Mouse (Mus musculus) hindbrain, embryonic 15.5 days (tissue): ENCODE data around the gene Slc22a6. TPM values are rescaled to one million over a fixed set of nuclear protein-coding genes. Genes with fewer than 3 reads are reported as not detected.

Source experiments
- ATAC-seq: fragments of 200-750 bp; cut with Nextera tagmentation; 2 replicates; pipeline ENCODE4 v1.8.0; 2017; ENCODE audit warnings: low read depth, moderate number of reproducible peaks, moderate TSS enrichment; ENCODE audit not compliant: low FRiP score
- H3K27ac ChIP-seq: fragments of 300-500 bp; sonication (generic); replicated peaks from 2 replicates; pipeline ENCODE4 v1.5.1; 2015; ENCODE audit warnings: mild to moderate bottlenecking, inconsistent platforms
- H3K27me3 ChIP-seq: fragments of 300-500 bp; sonication (generic); 2 replicates; pipeline ENCODE4 v1.6.1; 2015; ENCODE audit warnings: control low read depth, inconsistent platforms
- H3K36me3 ChIP-seq: fragments of 300-500 bp; sonication (generic); 2 replicates; pipeline ENCODE4 v1.6.1; 2015; ENCODE audit warnings: control low read depth, inconsistent platforms
- H3K4me1 ChIP-seq: fragments of 300-500 bp; sonication (generic); replicated peaks from 2 replicates; pipeline ENCODE4 v1.6.1; 2015; ENCODE audit warnings: control low read depth, inconsistent platforms
- H3K4me2 ChIP-seq: fragments of 300-500 bp; sonication (generic); 2 replicates; pipeline ENCODE4 v1.6.1; 2015; ENCODE audit warnings: moderate library complexity, mild to moderate bottlenecking, inconsistent platforms
- H3K4me3 ChIP-seq: fragments of 300-500 bp; sonication (generic); 2 replicates; pipeline ENCODE4 v1.5.1; 2015; ENCODE audit warnings: mild to moderate bottlenecking, inconsistent platforms
- H3K9ac ChIP-seq: fragments of 300-500 bp; sonication (generic); 2 replicates; pipeline ENCODE4 v1.6.1; 2015; ENCODE audit warnings: inconsistent platforms
- H3K9me3 ChIP-seq: fragments of 300-500 bp; sonication (generic); 2 replicates; pipeline ENCODE4 v1.6.1; 2016; ENCODE audit warnings: control low read depth, inconsistent platforms
- whole genome bisulfite sequencing: fragments of 180-500 bp; shearing (Covaris S2); methylation state at CpG from one replicate; pipeline ENCODE4 v1.1.7; 2015; 5-methylcytosine and 5-hydroxymethylcytosine counted together
- polyA plus RNA-seq: library from polyadenylated mRNA; unstranded; fragments of >200 nt; fragmentation: Nextera tagmentation; extraction: Ambion mirVana; gene quantifications from 2 replicates; pipeline ENCODE4 v1.2.1, GENCODE M21; 2015

The Slc22a6 gene
- polyA plus RNA-seq, 1 experiment from 2014 or later: 9.6 TPM

- no peak overlapping the region for H3K4me2 ChIP-seq
- H3K4me3 ChIP-seq: no peak overlapping the region
- no peak overlapping the region for H3K27ac ChIP-seq
- WGBS: 83% methylated on average over 2 of the region's 2 CpGs
- H3K4me1 ChIP-seq: no peaks in the 10 kb centered on the region
- ATAC-seq: no peak
- H3K36me3 ChIP-seq: no peaks in the 10 kb centered on the region
- no peaks in the 10 kb centered on the region for H3K27me3 ChIP-seq
- H3K9me3 ChIP-seq: no peaks in the 10 kb centered on the region
- H3K9ac ChIP-seq: no peak overlapping the region
These were observed 4.7 kb upstream of the Slc22a6 start for GRCm38 (mm10) chr19:8613111-8613510.

GRCm38 (mm10) chr19:8614343-8614742 lies 3.5 kb upstream of the Slc22a6 start:
- WGBS: 63% methylated on average over 2 of the region's 2 CpGs
- Histone ChIP-seq H3K9ac (no peak overlapping the region), H3K36me3 (no peaks in the 10 kb centered on the region), H3K4me2 (no peak overlapping the region), H3K4me3 (no peak overlapping the region), H3K4me1 (no peaks in the 10 kb centered on the region), H3K9me3 (no peaks in the 10 kb centered on the region), H3K27ac (no peak overlapping the region), H3K27me3 (no peaks in the 10 kb centered on the region)
- ATAC-seq: no peak

GRCm38 (mm10) chr19:8616314-8616713 lies 1.5 kb upstream of the Slc22a6 start:
- H3K9ac ChIP-seq: no peak overlapping the region
- no peak overlapping the region for H3K4me2 ChIP-seq
- H3K36me3 ChIP-seq: no peaks in the 10 kb centered on the region
- no peak overlapping the region for H3K4me3 ChIP-seq
- no peak for ATAC-seq
- no peak overlapping the region for H3K27ac ChIP-seq
- no peaks in the 10 kb centered on the region for H3K9me3 ChIP-seq
- 70% methylated on average over 4 of the region's 4 CpGs for WGBS
- no peaks in the 10 kb centered on the region for H3K27me3 ChIP-seq
- H3K4me1 ChIP-seq: no peaks in the 10 kb centered on the region

GRCm38 (mm10) chr19:8621098-8621497 lies 3.3 kb downstream of the Slc22a6 start:
- Histone ChIP-seq H3K9me3 (no peaks in the 10 kb centered on the region), H3K9ac (no peak overlapping the region), H3K4me1 (no peaks in the 10 kb centered on the region), H3K27me3 (no peaks in the 10 kb centered on the region), H3K4me3 (no peak overlapping the region), H3K4me2 (no peak overlapping the region), H3K36me3 (no peaks in the 10 kb centered on the region), H3K27ac (no peak overlapping the region)
- WGBS: 94% methylated on average over 7 of the region's 7 CpGs
- ATAC-seq: no peak

GRCm38 (mm10) chr19:8630249-8630648 lies 12.4 kb downstream of the Slc22a6 start:
- no peak for ATAC-seq
- WGBS: 85% methylated on average over 2 of the region's 2 CpGs
- H3K4me3 ChIP-seq: no peak overlapping the region

GRCm38 (mm10) chr19:8630826-8631225 lies 13.0 kb downstream of the Slc22a6 start:
- Histone ChIP-seq H3K9ac (no peak overlapping the region), H3K4me2 (no peak overlapping the region), H3K4me1 (no peaks in the 10 kb centered on the region), H3K36me3 (no peaks in the 10 kb centered on the region), H3K27me3 (no peaks in the 10 kb centered on the region), H3K27ac (no peak overlapping the region), H3K4me3 (no peak overlapping the region), H3K9me3 (no peaks in the 10 kb centered on the region)
- ATAC-seq: no peak
- 89% methylated on average over 6 of the region's 6 CpGs for WGBS

More at GRCm38 (mm10) chr19:8630249-8630648, 12.4 kb downstream of the Slc22a6 start:
- Histone ChIP-seq H3K9me3 (no peaks in the 10 kb centered on the region), H3K4me2 (no peak overlapping the region), H3K36me3 (no peaks in the 10 kb centered on the region), H3K9ac (no peak overlapping the region), H3K27me3 (no peaks in the 10 kb centered on the region), H3K4me1 (no peaks in the 10 kb centered on the region), H3K27ac (no peak overlapping the region)

- Histone ChIP-seq H3K4me2 (no peak overlapping the region), H3K36me3 (no peaks in the 10 kb centered on the region), H3K4me3 (no peak overlapping the region), H3K4me1 (no peaks in the 10 kb centered on the region), H3K9ac (no peak overlapping the region), H3K27me3 (no peaks in the 10 kb centered on the region), H3K27ac (no peak overlapping the region), H3K9me3 (no peaks in the 10 kb centered on the region)
- ATAC-seq: no peak
- 86% methylated on average over 1 of the region's 1 CpGs for WGBS
These were observed 14.2 kb downstream of the Slc22a6 start for GRCm38 (mm10) chr19:8632029-8632428.

- Histone ChIP-seq H3K4me2 (no peak overlapping the region), H3K4me3 (no peak overlapping the region), H3K9me3 (no peaks in the 10 kb centered on the region), H3K36me3 (no peaks in the 10 kb centered on the region), H3K27ac (no peak overlapping the region), H3K9ac (no peak overlapping the region), H3K4me1 (no peaks in the 10 kb centered on the region), H3K27me3 (no peaks in the 10 kb centered on the region)
- 68% methylated on average over 5 of the region's 5 CpGs for WGBS
- no peak for ATAC-seq
These were observed 24.2 kb downstream of the Slc22a6 start for GRCm38 (mm10) chr19:8642086-8642485.

GRCm38 (mm10) chr19:8646393-8646792 lies 28.6 kb downstream of the Slc22a6 start:
- H3K4me1 ChIP-seq: no peaks in the 10 kb centered on the region
- 71% methylated on average over 2 of the region's 2 CpGs for WGBS
- no peak for ATAC-seq
- H3K27ac ChIP-seq: no peak overlapping the region
- H3K36me3 ChIP-seq: no peaks in the 10 kb centered on the region
- no peaks in the 10 kb centered on the region for H3K27me3 ChIP-seq
- no peak overlapping the region for H3K9ac ChIP-seq
- no peak overlapping the region for H3K4me3 ChIP-seq
- no peaks in the 10 kb centered on the region for H3K9me3 ChIP-seq
- no peak overlapping the region for H3K4me2 ChIP-seq

- ATAC-seq: no peak
- no peak overlapping the region for H3K9ac ChIP-seq
- no peaks in the 10 kb centered on the region for H3K36me3 ChIP-seq
- H3K4me2 ChIP-seq: no peak overlapping the region
- no peaks in the 10 kb centered on the region for H3K9me3 ChIP-seq
- H3K4me1 ChIP-seq: no peaks in the 10 kb centered on the region
- no peaks in the 10 kb centered on the region for H3K27me3 ChIP-seq
- H3K4me3 ChIP-seq: no peak overlapping the region
- H3K27ac ChIP-seq: no peak overlapping the region
These were observed 38.0 kb downstream of the Slc22a6 start for GRCm38 (mm10) chr19:8655833-8656232.

- WGBS: 64% methylated on average over 4 of the region's 4 CpGs
- Histone ChIP-seq H3K9ac (no peak overlapping the region), H3K36me3 (no peaks in the 10 kb centered on the region), H3K27me3 (no peaks in the 10 kb centered on the region), H3K9me3 (no peaks in the 10 kb centered on the region), H3K4me3 (no peak overlapping the region), H3K27ac (no peak overlapping the region), H3K4me2 (no peak overlapping the region), H3K4me1 (0 out of 2 replicates have a peak, but pooled peaks cover under 1% of the 10 kb centered on the region)
- ATAC-seq: no peak
These were observed 38.5 kb downstream of the Slc22a6 start for GRCm38 (mm10) chr19:8656341-8656740.

- Histone ChIP-seq H3K36me3 (no peaks in the 10 kb centered on the region), H3K4me2 (peak overlapping the region; percentile 96), H3K27ac (peak overlapping the region; percentile 44), H3K9ac (peak overlapping the region; percentile 61), H3K4me3 (peak overlapping the region; percentile 49), H3K4me1 (peaks cover 26% of the 10 kb centered on the region), H3K9me3 (no peaks in the 10 kb centered on the region), H3K27me3 (no peaks in the 10 kb centered on the region)
- 2% methylated on average over 35 of the region's 35 CpGs for WGBS
- peak; percentile 55 for ATAC-seq
These were observed 44.0 kb downstream of the Slc22a6 start for GRCm38 (mm10) chr19:8661821-8662307.

GRCm38 (mm10) chr19:8662337-8662736 lies 44.5 kb downstream of the Slc22a6 start:
- H3K4me2 ChIP-seq: peak overlapping the region; percentile 96
- peak overlapping the region; percentile 61 for H3K9ac ChIP-seq
- whole genome bisulfite sequencing: 4% methylated on average over 11 of the region's 11 CpGs
- H3K4me3 ChIP-seq: peak overlapping the region; percentile 49
- no peaks in the 10 kb centered on the region for H3K27me3 ChIP-seq
- H3K27ac ChIP-seq: peak overlapping the region; percentile 44; the same call in 1 of the 2 replicates
- H3K9me3 ChIP-seq: no peaks in the 10 kb centered on the region
- H3K4me1 ChIP-seq: peaks cover 26% of the 10 kb centered on the region
- peak; percentile 61 for ATAC-seq
- no peaks in the 10 kb centered on the region for H3K36me3 ChIP-seq
